Mouse (Mus musculus): Measurements from ENCODE around the gene 4930595D18Rik.

Gene 4930595D18Rik

GRCm38 (mm10) chr12:111165831-111166591 is 18.3 kb downstream of the 4930595D18Rik start, which contains the start of gene Traf3:
Traf3 (plus strand) TSS chr12:111166370.
- peak; percentile 77 for DNase-seq (ENCODE audit: extremely low spot score, low spot score)

GRCm38 (mm10) chr12:111165146-111165812 is 19.0 kb downstream of the 4930595D18Rik start:
- DNase-seq (ENCODE audit: extremely low spot score, low spot score), result peak; percentile 50

- DNase-seq (ENCODE audit: extremely low spot score, low spot score), result peak; percentile 85
These were observed 20.0 kb downstream of the 4930595D18Rik start for GRCm38 (mm10) chr12:111164310-111164751.

GRCm38 (mm10) chr12:111162312-111163061 is 21.8 kb downstream of the 4930595D18Rik start:
- peak; percentile 61 for DNase-seq (ENCODE audit: extremely low spot score, low spot score)

- no peak for DNase-seq (ENCODE audit: extremely low spot score, low spot score)
These were observed 22.4 kb downstream of the 4930595D18Rik start for GRCm38 (mm10) chr12:111161943-111162311.

- DNase-seq (ENCODE audit: extremely low spot score, low spot score), result no peak
These were observed 23.4 kb downstream of the 4930595D18Rik start for GRCm38 (mm10) chr12:111160871-111161270.

GRCm38 (mm10) chr12:111159659-111160428 is 24.4 kb downstream of the 4930595D18Rik start:
- DNase-seq (ENCODE audit: extremely low spot score, low spot score), result no peak

- no peak for DNase-seq (ENCODE audit: extremely low spot score, low spot score)
These were observed 28.5 kb downstream of the 4930595D18Rik start for GRCm38 (mm10) chr12:111155756-111156155.

GRCm38 (mm10) chr12:111154641-111155040 is 29.6 kb downstream of the 4930595D18Rik start:
- no peak for DNase-seq (ENCODE audit: extremely low spot score, low spot score)

- no peak for DNase-seq (ENCODE audit: extremely low spot score, low spot score)
These were observed 30.3 kb downstream of the 4930595D18Rik start for GRCm38 (mm10) chr12:111153946-111154345.

GRCm38 (mm10) chr12:111152981-111153710 is 31.1 kb downstream of the 4930595D18Rik start:
- DNase-seq (ENCODE audit: extremely low spot score, low spot score), result no peak

- DNase-seq (ENCODE audit: extremely low spot score, low spot score), result no peak
These were observed 31.7 kb downstream of the 4930595D18Rik start for GRCm38 (mm10) chr12:111152579-111152978.

GRCm38 (mm10) chr12:111151422-111152156 is 32.7 kb downstream of the 4930595D18Rik start:
- DNase-seq (ENCODE audit: extremely low spot score, low spot score), result no peak

GRCm38 (mm10) chr12:111150236-111150596 is 34.1 kb downstream of the 4930595D18Rik start:
- no peak for DNase-seq (ENCODE audit: extremely low spot score, low spot score)

- DNase-seq (ENCODE audit: extremely low spot score, low spot score), result no peak
These were observed 34.6 kb downstream of the 4930595D18Rik start for GRCm38 (mm10) chr12:111149495-111150235.

GRCm38 (mm10) chr12:111145269-111145668 is 39.0 kb downstream of the 4930595D18Rik start:
- no peak for DNase-seq (ENCODE audit: extremely low spot score, low spot score)

- DNase-seq (ENCODE audit: extremely low spot score, low spot score), result no peak
These were observed 39.7 kb downstream of the 4930595D18Rik start for GRCm38 (mm10) chr12:111144598-111144997.

- DNase-seq (ENCODE audit: extremely low spot score, low spot score), result no peak
These were observed 40.7 kb downstream of the 4930595D18Rik start for GRCm38 (mm10) chr12:111143509-111144063.

Data from neural tube, embryonic 10.5 days (tissue).